Mouse (Mus musculus): Measurements from ENCODE around the gene Stard8. TPM values are rescaled to one million over a fixed set of nuclear protein-coding genes. Genes with fewer than 3 reads are reported as not detected.

Gene Stard8
- 2.9 and 4.1 TPM in 2 replicates for polyA plus RNA-seq (2015; fragmentation: Nextera tagmentation; extraction: Ambion mirVana)

DNA sequence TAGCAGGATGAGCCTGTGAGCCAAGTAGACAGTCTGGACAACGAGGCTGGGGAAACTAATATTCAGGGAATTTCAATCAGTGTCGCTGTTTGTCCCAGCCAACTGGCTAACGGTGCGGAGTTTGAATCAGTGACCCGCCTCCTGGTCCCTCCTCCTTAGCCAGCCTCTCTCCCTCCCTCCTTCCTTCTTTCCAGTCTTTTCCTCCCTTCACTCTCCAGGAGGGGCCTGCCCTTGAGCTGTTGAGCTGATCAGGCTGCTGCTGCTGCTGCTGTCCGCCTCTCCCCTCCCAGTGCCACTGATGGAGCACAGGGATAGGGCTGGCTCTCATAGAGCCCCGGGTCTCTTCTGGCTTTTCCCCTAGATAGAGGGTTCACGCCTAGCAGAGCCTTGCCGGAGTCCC, at the start of gene Stard8:
Gene Stard8 (plus strand): TSS at position 203 of the 400 bp plus-strand sequence.

Other genes with a start within 250 kb of the Stard8 start
- 3.8 and 5.1 TPM in 2 replicates for gene Ophn1, start 112.2 kb upstream of the Stard8 start, polyA plus RNA-seq (2015; fragmentation: Nextera tagmentation; extraction: Ambion mirVana)
- 16.6 and 19.2 TPM in 2 replicates for gene Yipf6, start 66.9 kb upstream of the Stard8 start, polyA plus RNA-seq (2015; fragmentation: Nextera tagmentation; extraction: Ambion mirVana)
- gene Efnb1, start 132.9 kb downstream of the Stard8 start, polyA plus RNA-seq (2015; fragmentation: Nextera tagmentation; extraction: Ambion mirVana): 6.6 and 10.5 TPM in 2 replicates

Measured in spleen, postnatal 0 days (tissue).